Mouse (Mus musculus): Measurements from ENCODE around the gene Fxyd5. TPM values are rescaled to one million over a fixed set of nuclear protein-coding genes. Genes with fewer than 3 reads are reported as not detected.

The Fxyd5 gene
- total RNA-seq, 1 experiment from 2014 or later: 1,146 TPM

DNA sequence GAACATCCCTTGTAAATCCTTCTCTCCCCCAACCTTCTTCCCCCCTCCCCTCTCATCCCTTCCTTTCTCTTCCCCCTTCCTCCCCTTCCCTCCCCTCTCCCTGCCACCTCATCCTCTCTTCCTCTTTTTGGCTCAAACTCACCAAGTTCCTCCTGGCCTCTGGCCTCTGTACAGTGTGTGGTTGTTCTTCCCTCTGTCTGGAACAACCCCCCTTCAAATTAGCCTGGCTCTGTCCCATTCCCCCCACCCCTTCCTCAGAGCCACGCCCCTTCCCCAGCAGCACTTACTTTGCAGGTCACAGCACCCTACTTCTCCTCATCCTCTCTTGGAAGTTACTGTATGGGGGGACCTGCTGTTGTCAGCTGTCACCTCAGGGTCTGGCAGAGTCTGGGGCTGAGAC, 34.1 kb downstream of the Fxyd5 start:
- peak; percentile 83 for ATAC-seq (replicated peaks; ENCODE audit: insufficient number of reproducible peaks, low FRiP score, low TSS enrichment, poor library complexity, severe bottlenecking)

DNA sequence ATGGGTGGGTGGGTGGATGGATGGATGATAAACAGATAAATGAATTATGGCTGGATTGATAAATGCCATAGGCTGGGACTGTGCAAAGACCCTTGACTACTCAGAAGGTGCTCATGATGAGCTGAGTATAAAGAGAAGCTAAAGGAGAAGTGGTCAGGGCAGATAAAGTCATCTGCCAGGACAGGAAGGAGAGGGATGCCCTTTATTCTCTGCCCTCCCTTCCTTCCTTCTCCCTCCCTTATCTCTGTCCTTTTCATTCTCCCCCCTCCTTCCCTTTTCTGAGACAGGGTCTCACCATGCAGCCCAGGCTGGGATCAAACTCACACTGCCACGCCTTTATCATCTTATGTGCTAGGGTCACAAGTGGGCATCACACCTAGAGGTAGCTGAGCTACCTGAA, 34.5 kb downstream of the Fxyd5 start:
- ATAC-seq (replicated peaks; ENCODE audit: insufficient number of reproducible peaks, low FRiP score, low TSS enrichment, poor library complexity, severe bottlenecking): peak; percentile 40; the same call in 1 of the 2 replicates

DNA sequence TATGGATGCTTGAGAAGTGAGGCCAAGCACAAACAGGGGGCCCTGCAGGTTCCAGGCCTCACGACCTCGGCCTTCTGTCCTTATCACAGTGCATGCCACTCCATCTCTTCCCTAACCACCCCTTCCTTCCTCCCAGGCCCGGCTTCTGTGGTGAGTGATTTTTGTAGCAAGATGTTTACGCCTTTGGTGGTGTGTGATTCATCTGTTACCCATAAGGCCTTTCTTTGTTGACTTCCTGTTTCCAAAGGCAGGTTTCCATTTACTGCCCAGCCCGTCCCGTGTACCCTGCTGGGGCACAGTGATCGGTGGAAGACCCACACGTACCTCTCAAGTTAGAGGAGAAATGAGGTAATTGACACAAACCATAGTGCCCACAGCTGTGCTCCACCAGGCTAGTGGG, 39.6 kb downstream of the Fxyd5 start:
- peak; percentile 89 for ATAC-seq (replicated peaks; ENCODE audit: insufficient number of reproducible peaks, low FRiP score, low TSS enrichment, poor library complexity, severe bottlenecking)

DNA sequence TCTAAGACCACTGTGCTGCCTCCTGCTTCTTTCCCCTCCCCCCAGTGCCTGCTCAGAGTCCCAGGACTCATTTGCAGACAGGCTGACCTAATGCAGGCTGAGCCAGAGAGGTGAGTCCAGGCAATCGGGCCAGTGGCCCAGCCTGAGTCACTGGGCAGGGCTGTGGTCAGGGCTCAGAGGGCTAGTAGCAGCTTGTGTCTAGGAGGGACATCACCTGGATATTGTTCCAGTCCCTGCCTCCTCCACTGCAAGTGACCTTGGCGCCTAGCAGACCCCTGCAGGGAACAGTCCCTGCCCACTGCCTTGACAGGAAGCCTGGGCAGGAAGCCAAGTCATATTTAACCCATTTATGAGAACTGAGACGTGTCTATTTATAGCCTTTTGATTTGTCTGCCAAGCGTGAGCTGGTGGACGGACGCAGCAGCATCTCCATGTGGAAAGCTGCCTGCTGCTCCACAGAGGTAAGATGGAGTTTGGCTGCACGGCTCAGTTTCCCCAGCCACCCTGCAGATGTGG, 41.7 kb downstream of the Fxyd5 start:
- peak; percentile 32 for ATAC-seq (replicated peaks; ENCODE audit: insufficient number of reproducible peaks, low FRiP score, low TSS enrichment, poor library complexity, severe bottlenecking)

DNA sequence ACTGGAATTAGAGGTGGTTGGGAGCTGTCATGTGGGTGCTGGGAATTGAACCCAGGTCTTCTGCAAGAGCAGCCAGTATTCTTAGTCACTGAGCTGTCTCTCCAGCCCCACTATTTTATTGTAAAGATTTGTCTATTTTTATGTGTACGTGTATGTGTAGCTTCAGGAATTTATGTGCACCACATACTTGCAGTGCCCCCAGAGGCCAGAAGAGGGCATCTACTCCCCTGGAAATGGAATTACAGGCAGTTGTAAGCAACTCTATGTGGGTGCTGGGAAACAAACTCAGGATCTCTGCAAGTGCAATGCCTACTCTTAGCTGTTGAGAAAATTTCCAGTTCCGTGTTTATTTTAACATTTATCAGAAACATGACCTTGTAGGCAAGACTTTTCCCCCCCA, 45.8 kb downstream of the Fxyd5 start:
- no peak for ATAC-seq (replicated peaks; ENCODE audit: insufficient number of reproducible peaks, low FRiP score, low TSS enrichment, poor library complexity, severe bottlenecking)

DNA sequence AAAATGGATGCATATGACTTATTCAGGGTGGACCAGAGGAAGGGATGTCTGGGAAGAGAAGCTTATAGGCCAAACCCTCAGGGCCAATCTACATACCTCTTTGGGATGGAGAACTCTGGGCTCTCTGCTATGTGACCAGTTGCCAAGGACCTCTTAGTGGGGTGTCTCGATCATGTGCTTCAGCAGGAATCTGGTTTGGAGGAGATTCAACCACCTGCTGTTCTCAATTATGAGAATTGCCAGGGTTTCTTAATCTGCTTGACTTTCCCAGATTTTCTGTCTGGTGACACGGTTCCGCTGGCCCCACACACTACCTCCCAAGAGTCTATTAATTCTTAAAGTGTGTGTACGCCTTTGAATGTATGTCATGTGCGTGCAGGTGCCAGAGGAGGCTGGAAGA, 48.3 kb downstream of the Fxyd5 start:
- no peak for ATAC-seq (replicated peaks; ENCODE audit: insufficient number of reproducible peaks, low FRiP score, low TSS enrichment, poor library complexity, severe bottlenecking)

DNA sequence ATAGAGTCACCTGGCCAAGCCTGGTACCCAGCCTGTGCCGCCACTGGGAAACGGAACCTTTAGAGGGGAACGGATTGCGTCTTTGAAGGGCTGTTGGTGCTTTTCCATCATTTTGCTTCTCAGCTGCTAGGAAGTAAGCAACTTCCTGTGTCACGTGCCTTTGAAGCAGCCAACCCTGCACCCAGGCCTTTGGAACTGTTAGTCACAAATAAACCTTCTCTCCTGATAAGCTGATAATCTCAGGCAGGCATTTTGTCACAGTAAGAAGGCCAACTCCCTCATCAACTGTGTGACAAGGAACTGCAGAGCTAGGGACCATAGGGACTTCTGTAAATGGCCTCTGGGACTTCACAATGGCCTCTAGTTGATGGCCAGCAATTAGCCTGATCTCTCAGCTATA, 50.1 kb downstream of the Fxyd5 start:
- ATAC-seq (replicated peaks; ENCODE audit: insufficient number of reproducible peaks, low FRiP score, low TSS enrichment, poor library complexity, severe bottlenecking): no peak

DNA sequence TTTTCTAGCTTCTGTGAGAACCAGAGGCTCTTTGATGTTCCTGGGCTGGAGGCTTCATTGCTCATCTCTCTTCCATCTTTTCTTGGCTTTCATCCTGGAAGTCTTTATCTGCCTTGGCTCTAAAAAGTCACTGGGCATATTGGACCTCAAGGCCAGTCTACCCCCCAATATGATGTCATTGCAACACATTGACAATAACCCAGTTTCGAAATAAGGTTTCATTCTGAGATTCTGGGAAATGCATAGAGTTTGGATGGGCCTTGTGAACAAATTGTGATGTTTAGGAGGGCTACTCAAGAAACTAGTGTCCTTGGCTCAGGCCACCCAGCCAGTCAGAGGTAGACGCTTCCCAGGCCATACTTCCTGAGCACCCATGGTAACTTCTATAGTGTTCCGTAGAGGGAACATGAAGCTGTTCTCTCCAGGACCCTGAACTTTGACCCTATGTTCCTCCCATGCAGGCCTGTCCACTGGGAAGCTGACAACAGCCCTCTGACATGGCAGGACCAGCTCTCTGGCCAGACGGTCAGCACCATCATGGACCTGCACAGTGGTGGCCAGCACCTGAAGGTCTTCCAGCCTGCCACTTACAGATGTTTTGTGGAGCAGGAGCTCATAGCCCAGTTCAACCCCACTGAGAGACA, 53.6 kb downstream of the Fxyd5 start:
- no peak for ATAC-seq (replicated peaks; ENCODE audit: insufficient number of reproducible peaks, low FRiP score, low TSS enrichment, poor library complexity, severe bottlenecking)

DNA sequence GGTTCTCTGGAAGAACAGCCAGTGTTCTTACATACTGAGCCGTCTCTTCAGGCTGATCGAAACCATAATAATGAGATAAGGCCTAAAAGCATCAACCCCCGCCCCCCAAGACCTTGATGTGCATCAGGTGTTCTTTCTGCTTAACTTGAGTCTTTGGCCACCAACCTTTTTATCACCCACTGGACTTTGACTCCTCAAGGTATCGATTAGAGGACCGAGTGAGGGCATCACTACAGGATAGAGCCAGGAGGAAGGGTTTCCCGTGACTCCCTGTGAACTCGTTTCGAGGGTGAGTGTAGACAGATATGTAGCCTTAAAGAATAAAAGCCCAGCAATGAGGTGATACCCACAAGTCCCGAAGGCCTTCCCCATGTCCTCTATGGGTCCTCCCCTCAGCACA, 56.9 kb downstream of the Fxyd5 start:
- ATAC-seq (replicated peaks; ENCODE audit: insufficient number of reproducible peaks, low FRiP score, low TSS enrichment, poor library complexity, severe bottlenecking): no peak

Other genes with a start within 250 kb of the Fxyd5 start
- gene Ffar2, start 218.7 kb downstream of the Fxyd5 start, total RNA-seq (2017): 0.19 to 3.1 TPM (median 1.2 TPM) in 3 replicates
- gene Ffar3, start 186.3 kb downstream of the Fxyd5 start, total RNA-seq (2017): not detected in 3 replicates
- 0.10 to 1.5 TPM (median 0.32 TPM) in 3 replicates for gene Ffar1, start 180.9 kb downstream of the Fxyd5 start, total RNA-seq (2017)
- gene Cd22, start 162.1 kb downstream of the Fxyd5 start, total RNA-seq (2017): 45.5 to 101 TPM (median 62.1 TPM) in 3 replicates
- gene Mag, start 127.6 kb downstream of the Fxyd5 start, total RNA-seq (2017): 2.5 to 6.9 TPM (median 3.5 TPM) in 3 replicates
- not detected in 3 replicates for gene Hamp2, start 117.8 kb downstream of the Fxyd5 start, total RNA-seq (2017)
- not detected in 3 replicates for gene Hamp, start 98.4 kb downstream of the Fxyd5 start, total RNA-seq (2017)
- 126 to 170 TPM (median 139 TPM) in 3 replicates for gene Usf2, start 85.7 kb downstream of the Fxyd5 start, total RNA-seq (2017)
- 2.2 to 5.1 TPM (median 2.9 TPM) in 3 replicates for gene Lsr, start 69.0 kb downstream of the Fxyd5 start, total RNA-seq (2017)
- 1.3 TPM in 1 of 3 replicates, not detected in the others for gene Fam187b, start 68.7 kb downstream of the Fxyd5 start, total RNA-seq (2017)
- gene Fxyd7, start 9.0 kb upstream of the Fxyd5 start, total RNA-seq (2017): not detected in 3 replicates
- not detected in 3 replicates for gene Fxyd1, start 14.7 kb upstream of the Fxyd5 start, total RNA-seq (2017)
- gene Lgi4, start 16.9 kb upstream of the Fxyd5 start, total RNA-seq (2017): 0.21 to 0.49 TPM (median 0.38 TPM) in 3 replicates
- 0.29 TPM in 1 of 3 replicates, not detected in the others for gene Fxyd3, start 34.2 kb upstream of the Fxyd5 start, total RNA-seq (2017)
- gene Hpn, start 72.8 kb upstream of the Fxyd5 start, total RNA-seq (2017): 0.49 to 1.9 TPM (median 0.57 TPM) in 3 replicates
- 3.0 to 4.3 TPM (median 4.1 TPM) in 3 replicates for gene Scn1b, start 84.5 kb upstream of the Fxyd5 start, total RNA-seq (2017)
- gene Gramd1a, start 113.4 kb upstream of the Fxyd5 start, total RNA-seq (2017): 60.2 to 141 TPM (median 71.3 TPM) in 3 replicates
- not detected in 3 replicates for gene Scgb2b2, start 248.0 kb upstream of the Fxyd5 start, total RNA-seq (2017)
- gene Scgb1b2, start 249.3 kb upstream of the Fxyd5 start, total RNA-seq (2017): not detected in 3 replicates